Mouse (Mus musculus): ENCODE data around the gene Gli1. TPM values are rescaled to one million over a fixed set of nuclear protein-coding genes. Genes with fewer than 3 reads are reported as not detected.

Gene Gli1
- total RNA-seq, 1 experiment = 14.9 TPM

- in situ Hi-C loops (cut with MboI; ENCODE audit: low sequenced_read_pairs in 2 of 2, unreplicated experiment in 2 of 2) = no loop called here
- Histone ChIP-seq H3K9ac (ENCODE audit: insufficient read depth, low read depth, low read length, poor library complexity, severe bottlenecking) (peak overlapping the region; percentile 92), H3K27ac (ENCODE audit: insufficient read depth, low read depth, low read length, poor library complexity, severe bottlenecking) (peak overlapping the region; percentile 95), H3K9me3 (ENCODE audit: control insufficient read depth, insufficient read depth, low read depth, low read length) (no peaks in the 10 kb centered on the region), H3K36me3 (ENCODE audit: control insufficient read depth, insufficient read depth, low read length, poor library complexity, severe bottlenecking) (peaks cover 36% of the 10 kb centered on the region), H3K4me1 (ENCODE audit: control insufficient read depth in 2 of 2, insufficient read depth in 2 of 2, low read length in 2 of 2, poor library complexity in 1 of 2) (peaks cover 6 to 35% of the 10 kb centered on the region in 2 experiments), H3K4me3 (ENCODE audit: insufficient read depth in 1 of 2, low read depth in 1 of 2, low read length in 2 of 2, poor library complexity in 1 of 2, severe bottlenecking in 1 of 2) (peak overlapping the region; percentile 89 to 94)
- TF ChIP-seq CHD2 (IDR thresholded peaks at IDR 0.05; ENCODE audit: low read depth, low read length) (no peak), HCFC1 (IDR thresholded peaks at IDR 0.05; ENCODE audit: borderline replicate concordance, insufficient read depth, low read length) (no peak), ZNF384 (IDR thresholded peaks at IDR 0.05; ENCODE audit: low read depth, low read length) (no peak), ZC3H11A (IDR thresholded peaks at IDR 0.05; ENCODE audit: borderline replicate concordance, low read depth, low read length) (no peak), MAFK (IDR thresholded peaks at IDR 0.05; ENCODE audit: insufficient read depth, low read depth, low read length) (no peak)
- no peak for DNase-seq (ENCODE audit: low read depth, low spot score)
Observed at GRCm38 (mm10) chr10:127288328-127288799, 53.4 kb downstream of the Gli1 start.

GRCm38 (mm10) chr10:127287936-127288293 lies 53.9 kb downstream of the Gli1 start:
- TF ChIP-seq ZNF384 (IDR thresholded peaks at IDR 0.05; ENCODE audit: low read depth, low read length) = no peak
- TF ChIP-seq MAFK (IDR thresholded peaks at IDR 0.05; ENCODE audit: insufficient read depth, low read depth, low read length) = no peak
- TF ChIP-seq CHD2 (IDR thresholded peaks at IDR 0.05; ENCODE audit: low read depth, low read length) = no peak
- no peak for TF ChIP-seq ZC3H11A (IDR thresholded peaks at IDR 0.05; ENCODE audit: borderline replicate concordance, low read depth, low read length)
- TF ChIP-seq HCFC1 (IDR thresholded peaks at IDR 0.05; ENCODE audit: borderline replicate concordance, insufficient read depth, low read length) = no peak
- in situ Hi-C loops (cut with MboI; ENCODE audit: low sequenced_read_pairs in 2 of 2, unreplicated experiment in 2 of 2) = no loop called here
- H3K36me3 ChIP-seq (ENCODE audit: control insufficient read depth, insufficient read depth, low read length, poor library complexity, severe bottlenecking) = peaks cover 39% of the 10 kb centered on the region

DNA sequence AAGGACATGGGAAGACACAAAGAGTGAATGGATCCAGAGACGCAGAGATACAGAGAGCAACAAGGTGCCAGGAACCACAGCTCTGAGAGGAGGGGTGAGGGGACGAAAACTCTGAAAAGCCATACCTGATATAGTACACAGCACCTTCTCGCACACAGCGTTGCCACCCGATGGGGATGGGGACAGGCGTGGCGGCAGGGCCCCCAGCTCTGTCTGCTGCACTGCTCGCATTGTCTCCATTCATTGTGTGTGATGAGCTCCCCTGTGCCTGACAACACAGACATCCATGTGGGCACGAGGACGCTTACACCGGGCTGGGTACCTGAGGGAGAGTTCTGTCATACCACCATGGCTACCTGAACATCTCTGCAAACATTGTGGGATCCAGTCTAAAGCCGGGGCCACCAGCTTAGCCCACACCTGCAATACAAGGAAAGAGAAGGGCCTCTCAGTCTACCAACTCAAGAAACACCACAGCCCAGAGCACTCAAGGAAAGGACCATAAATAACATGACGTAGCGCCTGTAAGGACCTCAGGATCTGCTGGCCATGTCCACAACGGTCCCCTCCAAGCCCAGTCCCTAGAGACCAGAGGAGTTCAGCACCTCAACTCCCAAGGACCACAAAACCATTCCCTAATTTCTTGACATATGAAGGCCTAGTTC lies 54.4 kb downstream of the Gli1 start:
- in situ Hi-C loops (cut with MboI; ENCODE audit: low sequenced_read_pairs in 2 of 2, unreplicated experiment in 2 of 2) = no loop called here
- peaks cover 44% of the 10 kb centered on the region for H3K36me3 ChIP-seq (ENCODE audit: control insufficient read depth, insufficient read depth, low read length, poor library complexity, severe bottlenecking)
- peaks cover 8 to 41% of the 10 kb centered on the region in 2 experiments for H3K4me1 ChIP-seq (ENCODE audit: control insufficient read depth in 2 of 2, insufficient read depth in 2 of 2, low read length in 2 of 2, poor library complexity in 1 of 2)
- DNase-seq (ENCODE audit: low read depth, low spot score) = no peak
- peak overlapping the region; percentile 16; the same call in 1 of the 2 replicates for H3K27ac ChIP-seq (ENCODE audit: insufficient read depth, low read depth, low read length, poor library complexity, severe bottlenecking)
- no peaks in the 10 kb centered on the region for H3K9me3 ChIP-seq (ENCODE audit: control insufficient read depth, insufficient read depth, low read depth, low read length)
- peak overlapping the region; percentile 89 to 94; a peak in 2 of 4 replicates for H3K4me3 ChIP-seq (ENCODE audit: insufficient read depth in 1 of 2, low read depth in 1 of 2, low read length in 2 of 2, poor library complexity in 1 of 2, severe bottlenecking in 1 of 2)
- no peak for TF ChIP-seq HCFC1 (IDR thresholded peaks at IDR 0.05; ENCODE audit: borderline replicate concordance, insufficient read depth, low read length)
- TF ChIP-seq MAFK (IDR thresholded peaks at IDR 0.05; ENCODE audit: insufficient read depth, low read depth, low read length) = no peak
- TF ChIP-seq CHD2 (IDR thresholded peaks at IDR 0.05; ENCODE audit: low read depth, low read length) = no peak
- TF ChIP-seq ZNF384 (IDR thresholded peaks at IDR 0.05; ENCODE audit: low read depth, low read length) = no peak
- no peak for TF ChIP-seq ZC3H11A (IDR thresholded peaks at IDR 0.05; ENCODE audit: borderline replicate concordance, low read depth, low read length)
- 0 out of 2 replicates have a peak overlapping the region, but pooled peaks have one; percentile 12 for H3K9ac ChIP-seq (ENCODE audit: insufficient read depth, low read depth, low read length, poor library complexity, severe bottlenecking)

More at GRCm38 (mm10) chr10:127287936-127288293, 53.9 kb downstream of the Gli1 start:
- no peak for DNase-seq (ENCODE audit: low read depth, low spot score)
- Histone ChIP-seq H3K4me1 (ENCODE audit: control insufficient read depth in 2 of 2, insufficient read depth in 2 of 2, low read length in 2 of 2, poor library complexity in 1 of 2) (peaks cover 6 to 35% of the 10 kb centered on the region in 2 experiments), H3K9me3 (ENCODE audit: control insufficient read depth, insufficient read depth, low read depth, low read length) (no peaks in the 10 kb centered on the region), H3K27ac (ENCODE audit: insufficient read depth, low read depth, low read length, poor library complexity, severe bottlenecking) (peak overlapping the region; percentile 95; the same call in 1 of the 2 replicates), H3K4me3 (ENCODE audit: insufficient read depth in 1 of 2, low read depth in 1 of 2, low read length in 2 of 2, poor library complexity in 1 of 2, severe bottlenecking in 1 of 2) (peak overlapping the region; percentile 89 to 94), H3K9ac (ENCODE audit: insufficient read depth, low read depth, low read length, poor library complexity, severe bottlenecking) (peak overlapping the region; percentile 92)

DNA sequence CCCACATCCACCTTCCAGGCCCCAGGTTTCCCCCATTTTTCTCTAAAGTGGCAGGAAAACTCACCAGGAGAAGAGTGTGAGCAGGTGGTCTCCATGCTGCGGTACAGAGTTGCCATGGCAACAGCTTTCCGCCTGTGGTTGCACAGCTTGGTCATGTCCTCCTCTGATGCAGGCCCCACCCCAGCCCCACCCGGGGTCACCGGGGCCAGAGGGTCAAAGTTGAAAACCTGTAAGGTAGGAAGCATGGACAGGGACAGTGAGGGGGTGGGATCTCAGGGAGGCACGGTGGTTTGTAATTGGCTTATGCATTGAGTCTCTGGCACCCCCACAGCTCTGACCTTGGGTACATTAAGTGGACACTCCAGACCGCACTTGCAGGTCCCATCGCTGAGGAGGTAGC lies 55.0 kb downstream of the Gli1 start:
- in situ Hi-C loops (cut with MboI; ENCODE audit: low sequenced_read_pairs in 2 of 2, unreplicated experiment in 2 of 2) = no loop called here
- DNase-seq (ENCODE audit: low read depth, low spot score) = no peak
- H3K27ac ChIP-seq (ENCODE audit: insufficient read depth, low read depth, low read length, poor library complexity, severe bottlenecking) = no peak overlapping the region
- no peak overlapping the region for H3K9ac ChIP-seq (ENCODE audit: insufficient read depth, low read depth, low read length, poor library complexity, severe bottlenecking)
- H3K36me3 ChIP-seq (ENCODE audit: control insufficient read depth, insufficient read depth, low read length, poor library complexity, severe bottlenecking) = peaks cover 48% of the 10 kb centered on the region
- no peaks in the 10 kb centered on the region for H3K9me3 ChIP-seq (ENCODE audit: control insufficient read depth, insufficient read depth, low read depth, low read length)
- peaks cover 8 to 43% of the 10 kb centered on the region in 2 experiments for H3K4me1 ChIP-seq (ENCODE audit: control insufficient read depth in 2 of 2, insufficient read depth in 2 of 2, low read length in 2 of 2, poor library complexity in 1 of 2)
- H3K4me3 ChIP-seq (ENCODE audit: insufficient read depth in 1 of 2, low read depth in 1 of 2, low read length in 2 of 2, poor library complexity in 1 of 2, severe bottlenecking in 1 of 2) = no peak overlapping the region
- TF ChIP-seq ZC3H11A (IDR thresholded peaks at IDR 0.05; ENCODE audit: borderline replicate concordance, low read depth, low read length) = no peak
- no peak for TF ChIP-seq HCFC1 (IDR thresholded peaks at IDR 0.05; ENCODE audit: borderline replicate concordance, insufficient read depth, low read length)
- no peak for TF ChIP-seq CHD2 (IDR thresholded peaks at IDR 0.05; ENCODE audit: low read depth, low read length)
- no peak for TF ChIP-seq ZNF384 (IDR thresholded peaks at IDR 0.05; ENCODE audit: low read depth, low read length)
- TF ChIP-seq MAFK (IDR thresholded peaks at IDR 0.05; ENCODE audit: insufficient read depth, low read depth, low read length) = no peak
